Mouse (Mus musculus) embryonic facial prominence, embryonic 13.5 days (tissue): ENCODE results near the gene Ubash3b. TPM values are rescaled to one million over a fixed set of nuclear protein-coding genes. Genes with fewer than 3 reads are reported as not detected.

Source experiments
- ATAC-seq: fragments of 200-750 bp; cut with Nextera tagmentation; 2 replicates; pipeline ENCODE4 v1.8.0; 2017; ENCODE audit warnings: low read depth; ENCODE audit not compliant: insufficient number of reproducible peaks, insufficient read depth, low FRiP score, low TSS enrichment
- H3K27ac ChIP-seq: fragments of 300-500 bp; sonication (generic); 2 replicates; pipeline ENCODE4 v1.5.1; 2015; ENCODE audit warnings: moderate library complexity, mild to moderate bottlenecking, inconsistent platforms
- H3K27me3 ChIP-seq: fragments of 300-500 bp; sonication (generic); 2 replicates; pipeline ENCODE4 v1.6.1; 2015; ENCODE audit warnings: mild to moderate bottlenecking, inconsistent platforms
- H3K36me3 ChIP-seq: fragments of 300-500 bp; sonication (generic); 2 replicates; pipeline ENCODE4 v1.6.1; 2015; ENCODE audit warnings: mild to moderate bottlenecking, inconsistent platforms
- H3K4me1 ChIP-seq: fragments of 300-500 bp; sonication (generic); 2 replicates; pipeline ENCODE4 v1.6.1; 2015; ENCODE audit warnings: inconsistent platforms
- H3K4me2 ChIP-seq: fragments of 300-500 bp; sonication (generic); 2 replicates; pipeline ENCODE4 v1.6.1; 2015; ENCODE audit warnings: moderate library complexity, mild to moderate bottlenecking, inconsistent platforms
- H3K4me3 ChIP-seq: fragments of 300-500 bp; sonication (generic); 2 replicates; pipeline ENCODE4 v1.5.1; 2015; ENCODE audit warnings: mild to moderate bottlenecking, inconsistent platforms
- H3K9ac ChIP-seq: fragments of 300-500 bp; sonication (generic); 2 replicates; pipeline ENCODE4 v1.6.1; 2015; ENCODE audit warnings: mild to moderate bottlenecking, inconsistent platforms
- H3K9me3 ChIP-seq: fragments of 300-500 bp; sonication (generic); 2 replicates; pipeline ENCODE4 v1.6.1; 2016; ENCODE audit warnings: inconsistent platforms
- WGBS: fragments of 180-500 bp; shearing (Covaris S2); methylation state at CpG from one replicate; pipeline ENCODE4 v1.1.7; 2015; ENCODE audit warnings: mixed read lengths; 5-methylcytosine and 5-hydroxymethylcytosine counted together
- polyA plus RNA-seq: library from polyadenylated mRNA; unstranded; fragments of >200 nt; fragmentation: Nextera tagmentation; extraction: Ambion mirVana; gene quantifications from 2 replicates; pipeline ENCODE4 v1.2.1, GENCODE M21; 2015

The Ubash3b gene
- polyA plus RNA-seq, 1 experiment from 2014 or later: 7.8 TPM

GRCm38 (mm10) chr9:41060617-41061016 is 100.9 kb downstream of the Ubash3b start:
- H3K27me3 ChIP-seq: no peaks in the 10 kb centered on the region
- peaks cover 9% of the 10 kb centered on the region; the same call in 1 of the 2 replicates for H3K4me1 ChIP-seq
- no peak for ATAC-seq
- H3K9me3 ChIP-seq: no peaks in the 10 kb centered on the region
- no peak overlapping the region for H3K4me2 ChIP-seq
- H3K36me3 ChIP-seq: no peaks in the 10 kb centered on the region
- no peak overlapping the region for H3K27ac ChIP-seq
- WGBS: 59% methylated on average over 6 of the region's 6 CpGs
- H3K9ac ChIP-seq: no peak overlapping the region
- no peak overlapping the region for H3K4me3 ChIP-seq

GRCm38 (mm10) chr9:41058765-41059535 is 102.5 kb downstream of the Ubash3b start:
- no peak for ATAC-seq
- no peaks in the 10 kb centered on the region for H3K9me3 ChIP-seq
- H3K4me3 ChIP-seq: no peak overlapping the region
- peaks cover 14% of the 10 kb centered on the region for H3K4me1 ChIP-seq
- H3K4me2 ChIP-seq: no peak overlapping the region
- no peaks in the 10 kb centered on the region for H3K27me3 ChIP-seq
- 69% methylated on average over 8 of the region's 8 CpGs for WGBS
- no peak overlapping the region for H3K27ac ChIP-seq
- no peaks in the 10 kb centered on the region for H3K36me3 ChIP-seq
- no peak overlapping the region for H3K9ac ChIP-seq

DNA sequence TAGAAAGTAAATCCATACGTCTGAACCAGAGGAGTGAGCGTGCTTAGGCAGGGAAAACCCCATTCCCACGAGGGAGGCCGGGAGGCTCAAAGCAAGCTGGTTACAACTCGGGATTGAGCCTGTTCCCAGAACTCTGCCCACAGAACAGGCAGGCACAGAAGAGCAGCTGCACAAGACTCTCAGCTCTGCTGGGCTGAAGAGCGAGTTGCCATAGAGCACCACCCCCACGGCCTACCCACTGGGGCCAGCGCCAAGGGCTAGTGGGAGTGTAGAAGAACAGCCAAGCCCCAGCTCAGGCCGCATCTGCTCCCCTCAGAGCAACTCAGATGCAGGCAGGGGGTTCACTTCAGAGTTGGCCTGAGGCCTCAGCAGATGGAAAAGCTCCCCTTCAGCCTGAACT is 107.3 kb downstream of the Ubash3b start:
- Histone ChIP-seq H3K27ac (no peak overlapping the region), H3K9ac (no peak overlapping the region), H3K27me3 (no peaks in the 10 kb centered on the region), H3K4me1 (peaks cover 15% of the 10 kb centered on the region), H3K4me2 (no peak overlapping the region), H3K4me3 (no peak overlapping the region), H3K9me3 (no peaks in the 10 kb centered on the region), H3K36me3 (no peaks in the 10 kb centered on the region)
- WGBS: 79% methylated on average over 9 of the region's 9 CpGs
- no peak for ATAC-seq

DNA sequence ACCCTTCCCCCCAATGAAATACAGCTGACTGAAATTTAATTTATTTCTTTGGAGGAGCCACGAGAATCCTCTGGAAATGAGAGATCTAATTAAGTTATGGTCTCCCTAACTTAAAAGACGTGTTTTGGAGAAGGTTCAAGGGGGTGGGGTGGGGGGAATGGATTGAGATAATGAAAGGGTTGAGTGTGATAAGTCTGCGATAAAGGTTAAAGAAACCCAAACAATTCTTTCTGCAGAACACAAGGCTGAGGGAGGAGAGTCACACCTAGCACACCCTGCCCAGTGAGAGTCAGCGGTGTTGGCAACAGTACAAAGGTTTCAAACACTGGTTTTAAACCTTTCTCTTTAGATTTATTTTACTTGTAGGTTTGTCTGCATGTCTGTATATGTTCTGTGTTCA is 108.0 kb downstream of the Ubash3b start:
- no peak overlapping the region for H3K4me2 ChIP-seq

GRCm38 (mm10) chr9:41051080-41051932 is 110.2 kb downstream of the Ubash3b start:
- no peak overlapping the region for H3K27ac ChIP-seq
- H3K4me2 ChIP-seq: no peak overlapping the region
- H3K4me1 ChIP-seq: peaks cover 15% of the 10 kb centered on the region
- no peak overlapping the region for H3K9ac ChIP-seq
- WGBS: 61% methylated on average over 11 of the region's 11 CpGs
- H3K9me3 ChIP-seq: no peaks in the 10 kb centered on the region
- ATAC-seq: no peak
- no peaks in the 10 kb centered on the region for H3K36me3 ChIP-seq
- no peaks in the 10 kb centered on the region for H3K27me3 ChIP-seq
- H3K4me3 ChIP-seq: no peak overlapping the region

More for the DNA sequence above, 108.0 kb downstream of the Ubash3b start:
- Histone ChIP-seq H3K4me1 (peaks cover 15% of the 10 kb centered on the region), H3K9me3 (no peaks in the 10 kb centered on the region), H3K27ac (no peak overlapping the region; the same call in 1 of the 2 replicates), H3K27me3 (no peaks in the 10 kb centered on the region), H3K9ac (no peak overlapping the region), H3K36me3 (no peaks in the 10 kb centered on the region), H3K4me3 (no peak overlapping the region)
- 50% methylated on average over 4 of the region's 4 CpGs for WGBS
- ATAC-seq: no peak

GRCm38 (mm10) chr9:41050331-41051079 is 111.0 kb downstream of the Ubash3b start:
- Histone ChIP-seq H3K27me3 (no peaks in the 10 kb centered on the region), H3K4me1 (peaks cover 18% of the 10 kb centered on the region), H3K4me2 (no peak overlapping the region), H3K9me3 (no peaks in the 10 kb centered on the region), H3K36me3 (no peaks in the 10 kb centered on the region), H3K27ac (no peak overlapping the region), H3K9ac (no peak overlapping the region), H3K4me3 (no peak overlapping the region)
- no peak for ATAC-seq
- 72% methylated on average over 12 of the region's 12 CpGs for WGBS

- WGBS: 87% methylated on average over 7 of the region's 7 CpGs
- Histone ChIP-seq H3K4me3 (no peak overlapping the region), H3K27me3 (no peaks in the 10 kb centered on the region), H3K9me3 (no peaks in the 10 kb centered on the region), H3K4me2 (no peak overlapping the region), H3K36me3 (no peaks in the 10 kb centered on the region), H3K27ac (no peak overlapping the region), H3K9ac (no peak overlapping the region), H3K4me1 (peaks cover 16% of the 10 kb centered on the region)
- no peak for ATAC-seq
These were observed 112.2 kb downstream of the Ubash3b start for GRCm38 (mm10) chr9:41049282-41049681.

DNA sequence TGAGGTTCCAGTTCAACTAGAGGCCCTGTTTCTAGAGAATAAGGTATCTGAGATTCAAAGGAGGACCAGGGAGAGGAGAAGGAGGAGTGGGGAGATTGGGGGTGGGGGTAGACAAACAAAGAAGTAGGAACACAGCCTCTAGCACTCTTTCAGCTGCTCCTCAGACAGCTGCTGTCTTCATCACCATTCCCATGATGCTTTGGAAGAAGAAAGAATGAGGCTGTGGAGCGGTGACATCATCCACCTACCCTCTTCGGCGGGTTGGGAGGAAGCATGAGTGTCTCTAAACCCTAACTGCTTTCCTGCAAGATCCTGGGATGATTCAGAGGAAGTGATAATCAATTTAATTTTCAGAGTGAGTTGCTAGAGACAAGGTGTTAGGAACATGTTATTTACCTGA is 112.7 kb downstream of the Ubash3b start:
- Histone ChIP-seq H3K4me3 (no peak overlapping the region), H3K9ac (no peak overlapping the region), H3K9me3 (no peaks in the 10 kb centered on the region), H3K4me1 (peaks cover 14% of the 10 kb centered on the region), H3K4me2 (no peak overlapping the region), H3K36me3 (no peaks in the 10 kb centered on the region), H3K27ac (no peak overlapping the region), H3K27me3 (no peaks in the 10 kb centered on the region)
- ATAC-seq: no peak
- WGBS: 78% methylated on average over 3 of the region's 3 CpGs

- Histone ChIP-seq H3K4me2 (no peak overlapping the region), H3K27me3 (no peaks in the 10 kb centered on the region), H3K4me1 (peaks cover 14% of the 10 kb centered on the region), H3K9ac (no peak overlapping the region), H3K9me3 (no peaks in the 10 kb centered on the region), H3K4me3 (no peak overlapping the region), H3K36me3 (no peaks in the 10 kb centered on the region), H3K27ac (no peak overlapping the region)
- no peak for ATAC-seq
- 93% methylated on average over 7 of the region's 7 CpGs for WGBS
These were observed 113.3 kb downstream of the Ubash3b start for GRCm38 (mm10) chr9:41048216-41048615.

GRCm38 (mm10) chr9:41047654-41048053 is 113.8 kb downstream of the Ubash3b start:
- Histone ChIP-seq H3K27ac (no peak overlapping the region), H3K9ac (no peak overlapping the region), H3K9me3 (no peaks in the 10 kb centered on the region), H3K27me3 (no peaks in the 10 kb centered on the region), H3K36me3 (no peaks in the 10 kb centered on the region), H3K4me1 (peaks cover 14% of the 10 kb centered on the region), H3K4me2 (no peak overlapping the region), H3K4me3 (no peak overlapping the region)
- 87% methylated on average over 2 of the region's 2 CpGs for WGBS
- no peak for ATAC-seq

DNA sequence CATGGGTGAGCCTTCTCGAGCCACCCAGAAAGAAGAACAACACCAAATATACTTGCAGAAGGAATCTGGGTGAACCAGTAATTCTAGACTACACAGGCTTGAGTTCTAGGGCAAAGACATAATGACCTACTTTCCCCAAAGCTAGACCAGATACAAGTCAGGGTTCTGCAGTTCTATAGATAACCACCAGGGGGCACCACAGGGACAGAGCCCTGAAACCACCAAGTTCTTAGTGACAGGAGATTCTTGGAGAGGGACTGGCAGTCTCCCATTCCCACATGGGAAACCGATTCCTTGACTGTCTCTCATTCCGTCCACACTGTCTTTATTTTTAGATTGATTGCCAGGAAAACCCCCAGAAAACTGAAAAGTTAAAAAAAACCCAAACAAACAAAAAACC is 116.9 kb downstream of the Ubash3b start:
- 13% methylated on average over 3 of the region's 3 CpGs for WGBS
- H3K4me3 ChIP-seq: no peak overlapping the region
- H3K4me2 ChIP-seq: no peak overlapping the region
- no peaks in the 10 kb centered on the region for H3K27me3 ChIP-seq
- no peaks in the 10 kb centered on the region for H3K36me3 ChIP-seq
- no peaks in the 10 kb centered on the region for H3K9me3 ChIP-seq
- H3K27ac ChIP-seq: no peak overlapping the region
- H3K4me1 ChIP-seq: peaks cover 4% of the 10 kb centered on the region; the same call in 1 of the 2 replicates
- no peak overlapping the region for H3K9ac ChIP-seq
- ATAC-seq: no peak
